Mouse (Mus musculus) kidney, postnatal 0 days (tissue): ENCODE measurements around the gene Traf3ip1. TPM values are rescaled to one million over a fixed set of nuclear protein-coding genes. Genes with fewer than 3 reads are reported as not detected.

Experiments used
- ATAC-seq: fragments of 200-750 bp; cut with Nextera tagmentation; replicated peaks from 2 replicates; pipeline ENCODE4 v1.8.0; 2017; ENCODE audit warnings: low read depth, moderate number of reproducible peaks, moderate TSS enrichment, moderate library complexity; ENCODE audit not compliant: low FRiP score
- DNase-seq: peaks from one replicate; pipeline ENCODE4 v3.0.0-alpha.2; 2016; ENCODE audit warnings: low spot score
- H3K27ac ChIP-seq: fragments of 300-500 bp; sonication (generic); 2 replicates; pipeline ENCODE4 v1.5.1; 2014; ENCODE audit warnings: mild to moderate bottlenecking
- H3K27me3 ChIP-seq: fragments of 300-500 bp; sonication (generic); 2 replicates; pipeline ENCODE4 v1.6.1; 2014; ENCODE audit warnings: low read length, mixed read lengths; ENCODE audit not compliant: insufficient read depth
- H3K36me3 ChIP-seq: fragments of 300-500 bp; sonication (generic); 2 replicates; pipeline ENCODE4 v1.6.1; 2014; ENCODE audit warnings: low read length, mixed read lengths; ENCODE audit not compliant: insufficient read depth
- H3K4me1 ChIP-seq: fragments of 300-500 bp; sonication (generic); replicated peaks from 2 replicates; pipeline ENCODE4 v1.6.1; 2014; ENCODE audit warnings: antibody characterized with exemption, low read length, mixed read lengths; ENCODE audit not compliant: insufficient read depth
- H3K4me2 ChIP-seq: fragments of 300-500 bp; sonication (generic); 2 replicates; pipeline ENCODE4 v1.6.1; 2014; ENCODE audit warnings: mild to moderate bottlenecking, low read length, moderate library complexity, mixed read lengths
- H3K4me3 ChIP-seq: fragments of 300-500 bp; sonication (generic); replicated peaks from 2 replicates; pipeline ENCODE4 v1.5.1; 2014; ENCODE audit warnings: low read depth, low read length
- H3K9ac ChIP-seq: fragments of 300-500 bp; sonication (generic); 2 replicates; pipeline ENCODE4 v1.6.1; 2014; ENCODE audit warnings: low read depth, low read length
- H3K9me3 ChIP-seq: fragments of 300-500 bp; sonication (generic); replicated peaks from 2 replicates; pipeline ENCODE4 v1.6.1; 2016; ENCODE audit warnings: low read length, inconsistent platforms, mixed read lengths
- CTCF ChIP-seq: IDR thresholded peaks from 2 replicates; pipeline ENCODE4 v1.5.1; 2016; ENCODE audit warnings: antibody characterized with exemption, low read depth, mild to moderate bottlenecking, moderate library complexity
- WGBS: fragments of 180-500 bp; shearing (Covaris S2); extraction: QIAGEN DNeasy Blood & Tissue Kit; methylation state at CpG from one replicate; pipeline ENCODE4 v1.1.7; 2014; 5-methylcytosine and 5-hydroxymethylcytosine counted together
- polyA plus RNA-seq: library from polyadenylated mRNA; unstranded; fragments of >200 nt; fragmentation: Nextera tagmentation; extraction: Ambion mirVana; gene quantifications from 2 replicates; pipeline ENCODE4 v1.2.1, GENCODE M21; 2015

Traf3ip1 gene
- polyA plus RNA-seq, 1 experiment from 2014 or later = 6.3 TPM

- ATAC-seq (no peak), DNase-seq (no peak)
- Histone ChIP-seq H3K27ac (no peak overlapping the region), H3K9ac (no peak overlapping the region), H3K4me1 (0 out of 2 replicates have a peak, but pooled peaks cover 3% of the 10 kb centered on the region), H3K4me3 (no peak overlapping the region), H3K9me3 (no peaks in the 10 kb centered on the region), H3K36me3 (no peaks in the 10 kb centered on the region), H3K27me3 (no peaks in the 10 kb centered on the region), H3K4me2 (no peak overlapping the region)
- 95% methylated on average over 1 of the region's 1 CpGs for WGBS
- TF ChIP-seq CTCF = 0 out of 2 replicates have a peak, but pooled peaks have one; percentile 12
These were observed 15.5 kb upstream of the Traf3ip1 start for GRCm38 (mm10) chr1:91478958-91479357.

- TF ChIP-seq CTCF = no peak
- ATAC-seq (no peak), DNase-seq (peak; percentile 29)
- H3K9ac ChIP-seq = no peak overlapping the region
- no peak overlapping the region for H3K4me2 ChIP-seq
- no peaks in the 10 kb centered on the region for H3K27me3 ChIP-seq
- H3K27ac ChIP-seq = peak overlapping the region; percentile 37
- H3K4me3 ChIP-seq = no peak overlapping the region
- H3K4me1 ChIP-seq = 0 out of 2 replicates have a peak, but pooled peaks cover 3% of the 10 kb centered on the region
- WGBS = 61% methylated on average over 7 of the region's 7 CpGs
- H3K36me3 ChIP-seq = no peaks in the 10 kb centered on the region
- H3K9me3 ChIP-seq = no peaks in the 10 kb centered on the region
These were observed 11.7 kb upstream of the Traf3ip1 start for GRCm38 (mm10) chr1:91482616-91483211.

- Histone ChIP-seq H3K4me1 (0 out of 2 replicates have a peak, but pooled peaks cover 3% of the 10 kb centered on the region), H3K9me3 (no peaks in the 10 kb centered on the region), H3K27ac (no peak overlapping the region), H3K4me3 (no peak overlapping the region), H3K27me3 (no peaks in the 10 kb centered on the region), H3K4me2 (no peak overlapping the region), H3K9ac (no peak overlapping the region), H3K36me3 (no peaks in the 10 kb centered on the region)
- TF ChIP-seq CTCF = peak; percentile 91
- peak; percentile 82 for ATAC-seq
- DNase-seq = peak; percentile 94
- 18% methylated on average over 10 of the region's 10 CpGs for WGBS
These were observed 11.0 kb upstream of the Traf3ip1 start for GRCm38 (mm10) chr1:91483304-91484010.

- WGBS = 55% methylated on average over 5 of the region's 5 CpGs
- H3K27ac ChIP-seq = no peak overlapping the region
- peak; percentile 5; the same call in 1 of the 2 replicates for ATAC-seq
- no peaks in the 10 kb centered on the region for H3K27me3 ChIP-seq
- no peak overlapping the region for H3K4me2 ChIP-seq
- no peak overlapping the region for H3K9ac ChIP-seq
- 0 out of 2 replicates have a peak, but pooled peaks cover 3% of the 10 kb centered on the region for H3K4me1 ChIP-seq
- no peak for TF ChIP-seq CTCF
- no peaks in the 10 kb centered on the region for H3K36me3 ChIP-seq
- no peak overlapping the region for H3K4me3 ChIP-seq
- no peaks in the 10 kb centered on the region for H3K9me3 ChIP-seq
- DNase-seq = no peak
These were observed 10.5 kb upstream of the Traf3ip1 start for GRCm38 (mm10) chr1:91484011-91484346.

- 0 out of 2 replicates have a peak, but pooled peaks cover 3% of the 10 kb centered on the region for H3K4me1 ChIP-seq
- 70% methylated on average over 3 of the region's 3 CpGs for WGBS
- DNase-seq = no peak
These were observed 9.0 kb upstream of the Traf3ip1 start for GRCm38 (mm10) chr1:91485422-91485821.

GRCm38 (mm10) chr1:91486165-91486564 is 8.3 kb upstream of the Traf3ip1 start:
- WGBS = 77% methylated on average over 3 of the region's 3 CpGs
- no peak overlapping the region for H3K27ac ChIP-seq
- H3K9ac ChIP-seq = no peak overlapping the region
- TF ChIP-seq CTCF = no peak
- 0 out of 2 replicates have a peak, but pooled peaks cover 3% of the 10 kb centered on the region for H3K4me1 ChIP-seq
- no peak overlapping the region for H3K4me2 ChIP-seq
- H3K27me3 ChIP-seq = no peaks in the 10 kb centered on the region
- no peaks in the 10 kb centered on the region for H3K36me3 ChIP-seq
- no peak overlapping the region for H3K4me3 ChIP-seq
- ATAC-seq (no peak), DNase-seq (no peak)
- H3K9me3 ChIP-seq = no peaks in the 10 kb centered on the region

More at GRCm38 (mm10) chr1:91485422-91485821, 9.0 kb upstream of the Traf3ip1 start:
- Histone ChIP-seq H3K27ac (no peak overlapping the region), H3K36me3 (no peaks in the 10 kb centered on the region), H3K4me2 (no peak overlapping the region), H3K9ac (no peak overlapping the region), H3K27me3 (no peaks in the 10 kb centered on the region), H3K4me3 (no peak overlapping the region), H3K9me3 (no peaks in the 10 kb centered on the region)
- no peak for ATAC-seq
- no peak for TF ChIP-seq CTCF
